Mouse (Mus musculus) liver, embryonic 16.5 days (tissue): ENCODE data around the gene Tial1. TPM values are rescaled to one million over a fixed set of nuclear protein-coding genes. Genes with fewer than 3 reads are reported as not detected.

ENCODE experiments used
- ATAC-seq: fragments of 200-750 bp; cut with Nextera tagmentation; 2 replicates; pipeline ENCODE4 v1.8.0; 2017; ENCODE audit warnings: low read depth, mild to moderate bottlenecking, moderate number of reproducible peaks, moderate library complexity
- H3K27ac ChIP-seq: fragments of 300-500 bp; sonication (generic); 2 replicates; pipeline ENCODE4 v1.5.1; 2014; ENCODE audit warnings: mild to moderate bottlenecking, low read length
- H3K27me3 ChIP-seq: fragments of 300-500 bp; sonication (generic); 2 replicates; pipeline ENCODE4 v1.6.1; 2014; ENCODE audit warnings: low read depth, low read length, mixed read lengths; ENCODE audit not compliant: control insufficient read depth, insufficient read depth
- H3K36me3 ChIP-seq: fragments of 300-500 bp; sonication (generic); 2 replicates; pipeline ENCODE4 v1.6.1; 2014; ENCODE audit warnings: mild to moderate bottlenecking; ENCODE audit not compliant: control insufficient read depth, insufficient read depth
- H3K4me1 ChIP-seq: fragments of 300-500 bp; sonication (generic); 2 replicates; pipeline ENCODE4 v1.6.1; 2014; ENCODE audit warnings: low read depth, low read length, mixed read lengths; ENCODE audit not compliant: control insufficient read depth
- H3K4me2 ChIP-seq: fragments of 300-500 bp; sonication (generic); 2 replicates; pipeline ENCODE4 v1.6.1; 2014; ENCODE audit warnings: low read depth, low read length, mixed read lengths
- H3K4me3 ChIP-seq: fragments of 300-500 bp; sonication (generic); 2 replicates; pipeline ENCODE4 v1.5.1; 2014; ENCODE audit warnings: low read depth, mild to moderate bottlenecking, low read length
- H3K9ac ChIP-seq: fragments of 300-500 bp; sonication (generic); 2 replicates; pipeline ENCODE4 v1.6.1; 2014; ENCODE audit warnings: low read depth, low read length
- H3K9me3 ChIP-seq: fragments of 300-500 bp; sonication (generic); replicated peaks from 2 replicates; pipeline ENCODE4 v1.6.1; 2016; ENCODE audit warnings: low read length; ENCODE audit not compliant: control insufficient read depth
- WGBS: fragments of 180-500 bp; shearing (Covaris S2); extraction: QIAGEN DNeasy Blood & Tissue Kit; methylation state at CpG from one replicate; pipeline ENCODE4 v1.1.7; 2014; ENCODE audit not compliant: insufficient replicate concordance; 5-methylcytosine and 5-hydroxymethylcytosine counted together
- polyA plus RNA-seq: library from polyadenylated mRNA; unstranded; fragments of >200 nt; fragmentation: Nextera tagmentation; extraction: Ambion mirVana; gene quantifications from 2 replicates; pipeline ENCODE4 v1.2.1, GENCODE M21; 2015

Gene Tial1
- 8.5 and 9.9 TPM in 2 replicates for polyA plus RNA-seq

DNA sequence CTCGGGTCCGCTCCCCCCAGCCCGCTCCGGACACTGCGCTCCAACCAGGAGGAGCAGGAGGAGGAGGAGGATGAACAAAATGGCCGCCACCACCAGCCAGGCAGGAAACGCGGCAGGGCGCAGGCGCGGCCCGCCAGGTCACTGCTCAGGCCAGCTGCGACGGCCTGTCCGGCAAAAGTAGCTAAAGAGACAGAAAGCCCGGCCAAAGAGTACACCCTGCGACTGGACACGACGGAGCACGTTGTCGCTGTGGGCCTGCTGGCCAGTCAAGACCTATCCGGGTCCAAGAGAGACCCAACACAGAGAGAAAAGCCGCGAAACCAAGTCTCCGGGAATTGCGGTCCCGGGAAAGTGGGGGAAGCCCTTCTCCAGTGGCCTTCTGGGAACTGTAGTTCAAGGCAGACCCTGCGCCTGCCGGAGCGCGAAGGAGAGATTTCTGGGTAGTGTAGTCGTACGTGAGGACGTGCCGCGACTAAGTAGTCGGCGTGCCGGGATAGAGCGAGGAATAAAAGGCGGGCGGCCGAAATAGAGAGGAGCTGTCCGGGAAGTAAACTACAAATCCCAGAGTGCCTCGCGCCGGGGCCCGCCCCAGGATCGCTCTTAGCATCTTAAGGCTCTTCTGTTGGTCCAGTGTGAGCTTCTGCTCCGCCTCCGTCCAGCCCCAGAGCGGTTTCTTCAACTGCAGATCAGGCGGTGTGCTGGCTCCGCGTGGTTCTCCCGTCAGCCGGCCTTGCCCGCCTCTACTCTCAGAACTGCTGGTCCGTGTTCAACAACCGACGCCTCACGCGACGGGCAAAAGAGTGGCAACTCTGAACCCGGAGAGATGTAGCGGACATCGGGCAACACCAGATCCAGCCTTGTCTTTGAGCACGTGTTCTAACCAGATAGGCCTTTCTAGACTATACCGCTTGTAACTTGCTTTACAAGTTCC lies at the start of gene Tial1:
Gene Tial1 (minus strand): TSS at position 433 of the 931 bp plus-strand sequence.
- peak within 1 kb of the TSS; percentile 78 for H3K4me3 ChIP-seq
- H3K4me2 ChIP-seq: peak within 1 kb of the TSS; percentile 99
- H3K9ac ChIP-seq: peak within 1 kb of the TSS; percentile 95
- no peaks in the 10 kb centered on the region for H3K9me3 ChIP-seq
- WGBS: under 1% methylated on average over 69 of the region's 69 CpGs
- H3K4me1 ChIP-seq: peaks cover 13% of the 10 kb centered on the region
- no peaks in the 10 kb centered on the region for H3K36me3 ChIP-seq
- H3K27me3 ChIP-seq: no peaks in the 10 kb centered on the region
- peak within 1 kb of the TSS; percentile 95 for H3K27ac ChIP-seq
- ATAC-seq: peak; percentile 94

DNA sequence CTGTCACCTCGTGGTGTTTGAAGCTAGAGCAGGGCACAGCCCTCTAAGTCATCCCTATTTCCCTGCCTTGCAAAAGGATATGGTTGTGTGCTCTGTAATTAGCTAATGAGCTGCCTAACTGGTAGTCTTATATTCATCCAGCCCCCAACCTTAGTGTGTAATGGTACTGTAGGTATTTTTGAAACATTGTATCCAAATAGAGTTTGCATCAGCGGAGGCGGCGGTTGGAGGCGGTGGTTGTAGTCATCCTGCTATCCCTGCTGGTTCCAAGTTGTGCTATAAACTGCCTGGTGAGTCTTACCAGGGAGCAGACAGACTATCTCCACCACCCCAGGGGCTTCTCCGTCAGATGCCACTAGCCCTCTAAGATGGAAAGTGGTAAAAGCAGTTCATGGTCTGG lies 42.6 kb upstream of the Tial1 start:
- ATAC-seq: no peak
- 73% methylated on average over 6 of the region's 6 CpGs for WGBS
- Histone ChIP-seq H3K9me3 (no peaks in the 10 kb centered on the region), H3K9ac (no peak overlapping the region), H3K4me2 (no peak overlapping the region), H3K4me1 (no peaks in the 10 kb centered on the region), H3K36me3 (no peaks in the 10 kb centered on the region), H3K4me3 (no peak overlapping the region), H3K27me3 (no peaks in the 10 kb centered on the region; the same call in 1 of the 2 replicates), H3K27ac (no peak overlapping the region)

DNA sequence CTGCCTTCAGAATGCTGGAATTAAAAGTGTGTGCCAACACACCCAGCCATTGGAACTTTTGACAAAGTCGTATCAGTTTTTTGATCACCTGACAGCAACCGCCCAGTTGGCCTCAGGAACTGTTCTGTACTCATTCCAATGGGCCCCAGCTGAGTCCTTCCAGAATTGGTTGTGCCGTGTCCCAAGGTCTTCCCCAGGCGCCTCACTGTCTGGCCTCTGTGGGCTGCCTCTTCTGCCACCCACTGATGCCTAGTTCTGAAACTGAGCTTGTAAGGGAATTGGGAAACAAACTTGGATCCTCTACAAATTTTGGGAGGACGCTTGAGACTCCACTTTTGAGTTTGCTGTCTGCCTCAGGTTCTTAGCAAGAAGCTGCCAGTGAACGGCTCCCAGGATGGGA lies 38.3 kb upstream of the Tial1 start:
- Histone ChIP-seq H3K27me3 (no peaks in the 10 kb centered on the region; the same call in 1 of the 2 replicates), H3K4me2 (no peak overlapping the region), H3K4me1 (no peaks in the 10 kb centered on the region), H3K9ac (no peak overlapping the region), H3K4me3 (no peak overlapping the region), H3K36me3 (no peaks in the 10 kb centered on the region), H3K9me3 (no peaks in the 10 kb centered on the region), H3K27ac (no peak overlapping the region)
- no peak for ATAC-seq
- 64% methylated on average over 6 of the region's 6 CpGs for WGBS

DNA sequence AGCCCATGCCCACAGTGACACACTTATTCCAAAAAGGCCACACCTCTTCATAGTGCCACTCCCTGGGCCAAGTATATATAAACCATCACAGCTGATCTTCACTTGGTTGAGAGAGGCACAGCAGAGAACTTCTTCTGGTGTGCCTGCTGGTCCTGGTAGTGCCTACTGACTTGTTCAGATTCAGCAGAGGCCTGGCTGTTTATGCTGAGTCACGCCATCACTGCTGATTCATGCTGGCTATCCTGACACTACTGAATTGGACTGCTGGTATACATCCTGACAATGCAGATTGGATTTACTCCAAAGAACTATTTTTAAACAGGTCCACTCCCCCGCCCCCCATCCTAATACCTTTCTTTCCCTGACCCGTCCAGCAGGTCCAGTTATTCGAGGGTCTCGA lies 33.0 kb upstream of the Tial1 start:
- no peak overlapping the region for H3K4me2 ChIP-seq
- no peaks in the 10 kb centered on the region for H3K4me1 ChIP-seq
- H3K36me3 ChIP-seq: no peaks in the 10 kb centered on the region
- no peak overlapping the region for H3K27ac ChIP-seq
- H3K27me3 ChIP-seq: no peaks in the 10 kb centered on the region
- H3K4me3 ChIP-seq: no peak overlapping the region
- WGBS: 67% methylated on average over 5 of the region's 5 CpGs
- peak; percentile 53; the same call in 1 of the 2 replicates for ATAC-seq
- no peak overlapping the region for H3K9ac ChIP-seq
- H3K9me3 ChIP-seq: no peaks in the 10 kb centered on the region

DNA sequence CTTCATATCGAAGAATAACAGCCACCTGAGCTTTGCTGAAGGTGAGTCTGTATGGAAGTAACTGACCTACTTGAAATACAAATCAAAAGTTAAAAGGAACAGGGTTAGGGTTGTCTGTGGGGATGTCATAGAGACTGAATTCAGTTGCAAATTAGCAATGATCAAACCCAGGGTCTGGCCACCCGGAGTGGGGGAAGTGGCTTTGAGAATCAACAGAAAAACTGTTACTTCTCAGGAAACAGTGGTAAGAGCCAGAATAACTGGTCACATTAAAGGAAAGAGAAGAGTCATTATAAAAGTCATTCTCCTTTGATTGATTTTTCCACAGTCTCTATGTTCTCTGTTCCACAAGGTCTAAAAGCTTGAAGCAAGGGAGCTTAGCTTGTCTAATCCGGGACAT lies 27.5 kb upstream of the Tial1 start:
- H3K4me3 ChIP-seq: no peak overlapping the region
- no peaks in the 10 kb centered on the region for H3K4me1 ChIP-seq
- no peak overlapping the region for H3K4me2 ChIP-seq
- WGBS: 73% methylated on average over 3 of the region's 3 CpGs
- H3K36me3 ChIP-seq: no peaks in the 10 kb centered on the region
- no peaks in the 10 kb centered on the region for H3K27me3 ChIP-seq
- no peak overlapping the region for H3K9ac ChIP-seq
- no peak for ATAC-seq
- H3K27ac ChIP-seq: no peak overlapping the region
- no peaks in the 10 kb centered on the region for H3K9me3 ChIP-seq

DNA sequence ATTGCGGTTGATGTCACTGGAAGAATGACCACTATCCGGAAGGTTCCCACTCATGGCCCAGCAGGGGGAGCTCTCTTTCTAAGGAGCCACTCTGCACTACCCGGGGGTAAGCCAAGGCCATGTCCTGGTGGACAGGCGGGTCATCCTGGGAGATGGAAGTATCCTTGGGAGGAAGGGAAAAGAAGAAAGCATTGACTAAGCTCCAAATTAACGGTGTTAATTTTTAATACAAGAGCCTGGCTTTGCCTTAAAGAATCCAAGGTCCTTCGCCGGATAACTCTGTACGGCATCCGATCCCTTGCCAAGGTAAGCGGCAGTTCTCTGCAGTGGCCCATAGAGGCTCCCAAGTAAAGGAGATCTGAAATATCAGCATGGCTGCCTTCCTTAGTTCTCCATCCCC lies 12.8 kb upstream of the Tial1 start:
- Histone ChIP-seq H3K4me2 (no peak overlapping the region), H3K4me1 (no peaks in the 10 kb centered on the region; the same call in 1 of the 2 replicates), H3K4me3 (no peak overlapping the region), H3K27me3 (no peaks in the 10 kb centered on the region), H3K36me3 (no peaks in the 10 kb centered on the region), H3K9ac (no peak overlapping the region), H3K9me3 (no peaks in the 10 kb centered on the region), H3K27ac (no peak overlapping the region)
- 48% methylated on average over 10 of the region's 10 CpGs for WGBS
- ATAC-seq: 0 out of 2 replicates have a peak, but pooled peaks have one; percentile 24

DNA sequence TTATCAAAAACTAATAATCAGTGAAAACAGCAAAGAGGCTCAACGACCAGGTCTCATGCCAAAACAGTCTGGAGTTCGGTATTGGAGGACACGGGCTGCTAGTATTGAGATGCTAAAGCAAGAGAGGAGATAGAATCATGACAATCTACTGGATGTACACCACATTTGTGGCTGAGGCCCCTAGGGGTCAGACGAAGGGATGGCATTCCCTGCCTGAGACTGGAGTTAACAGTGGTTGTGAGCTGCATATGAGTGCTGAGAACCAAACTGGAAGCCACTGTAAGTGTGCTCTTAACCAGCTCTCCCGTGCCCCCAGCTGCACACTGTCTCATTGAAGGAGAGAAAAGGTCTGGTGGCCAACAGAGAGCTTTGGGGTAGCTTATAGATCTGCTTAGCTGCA lies 889 bp upstream of the Tial1 start:
- 42% methylated on average over 5 of the region's 5 CpGs for WGBS
- H3K4me1 ChIP-seq: peaks cover 13% of the 10 kb centered on the region
- no peaks in the 10 kb centered on the region for H3K27me3 ChIP-seq
- no peak overlapping the region for H3K27ac ChIP-seq
- no peaks in the 10 kb centered on the region for H3K9me3 ChIP-seq
- ATAC-seq: no peak
- H3K4me3 ChIP-seq: peak overlapping the region; percentile 78
- no peaks in the 10 kb centered on the region for H3K36me3 ChIP-seq
- peak overlapping the region; percentile 95 for H3K9ac ChIP-seq
- H3K4me2 ChIP-seq: peak overlapping the region; percentile 99

DNA sequence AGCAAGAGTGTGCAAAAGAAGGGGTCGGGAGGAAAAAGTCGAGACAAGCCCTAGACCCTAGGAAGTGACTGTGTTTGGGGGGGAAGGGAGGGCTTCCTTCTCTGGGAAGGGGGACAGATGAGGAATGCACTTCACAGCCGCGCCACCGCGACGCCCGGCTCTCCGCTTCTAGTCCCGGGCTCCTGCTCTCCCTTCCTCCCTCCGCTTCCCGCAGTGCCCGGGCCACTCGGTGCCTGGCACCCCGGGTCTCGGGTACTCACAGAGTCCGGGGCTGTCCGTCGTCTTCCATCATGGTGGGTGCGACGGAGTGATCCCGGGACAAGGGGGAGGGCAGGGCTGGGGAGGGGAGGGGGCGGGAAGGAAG lies 670 bp downstream of the Tial1 start:
- 0% methylated on average over 22 of the region's 23 CpGs for WGBS
- Histone ChIP-seq H3K4me3 (peak overlapping the region; percentile 78), H3K27me3 (no peaks in the 10 kb centered on the region), H3K36me3 (no peaks in the 10 kb centered on the region), H3K4me1 (peaks cover 16% of the 10 kb centered on the region), H3K9ac (peak overlapping the region; percentile 95), H3K9me3 (no peaks in the 10 kb centered on the region), H3K27ac (peak overlapping the region; percentile 95), H3K4me2 (peak overlapping the region; percentile 99)
- peak; percentile 0; the same call in 1 of the 2 replicates for ATAC-seq
